Mouse (Mus musculus) liver, postnatal 0 days (tissue): ENCODE measurements around the gene Btbd9. TPM values are rescaled to one million over a fixed set of nuclear protein-coding genes. Genes with fewer than 3 reads are reported as not detected.

Experiments
- ATAC-seq: fragments of 200-750 bp; cut with Nextera tagmentation; 2 replicates; pipeline ENCODE4 v1.8.0; 2017; ENCODE audit warnings: mild to moderate bottlenecking, moderate library complexity
- DNase-seq: peaks from one replicate; pipeline ENCODE4 v3.0.0-alpha.2; 2016
- H3K27ac ChIP-seq: fragments of 300-500 bp; sonication (generic); 2 replicates; pipeline ENCODE4 v1.5.1; 2014; ENCODE audit warnings: antibody characterized with exemption, moderate library complexity, mild to moderate bottlenecking, low read depth
- H3K27me3 ChIP-seq: fragments of 300-500 bp; sonication (generic); 2 replicates; pipeline ENCODE4 v1.6.1; 2014; ENCODE audit warnings: low read length, control low read depth, mixed read lengths; ENCODE audit not compliant: insufficient read depth
- H3K36me3 ChIP-seq: fragments of 300-500 bp; sonication (generic); replicated peaks from 2 replicates; pipeline ENCODE4 v1.6.1; 2014; ENCODE audit warnings: mild to moderate bottlenecking, control low read depth, low read length, moderate library complexity, mixed read lengths; ENCODE audit not compliant: insufficient read depth
- H3K4me1 ChIP-seq: fragments of 300-500 bp; sonication (generic); 2 replicates; pipeline ENCODE4 v1.6.1; 2014; ENCODE audit warnings: antibody characterized with exemption, mild to moderate bottlenecking, control low read depth; ENCODE audit not compliant: insufficient read depth
- H3K4me2 ChIP-seq: fragments of 300-500 bp; sonication (generic); 2 replicates; pipeline ENCODE4 v1.6.1; 2014; ENCODE audit warnings: low read depth, mild to moderate bottlenecking, low read length, moderate library complexity, mixed read lengths
- H3K4me3 ChIP-seq: fragments of 300-500 bp; sonication (generic); 2 replicates; pipeline ENCODE4 v1.5.1; 2014; ENCODE audit warnings: low read depth, low read length
- H3K9ac ChIP-seq: fragments of 300-500 bp; sonication (generic); replicated peaks from 2 replicates; pipeline ENCODE4 v1.6.1; 2014; ENCODE audit warnings: mild to moderate bottlenecking, moderate library complexity
- H3K9me3 ChIP-seq: fragments of 300-500 bp; sonication (generic); 2 replicates; pipeline ENCODE4 v1.6.1; 2016; ENCODE audit warnings: mild to moderate bottlenecking, control low read depth, low read length, mixed read lengths
- CTCF ChIP-seq: sonication (generic); IDR thresholded peaks from 2 replicates; pipeline ENCODE4 v1.5.1; 2016; ENCODE audit warnings: antibody characterized with exemption, low read depth
- EP300 ChIP-seq: IDR thresholded peaks from 2 replicates; pipeline ENCODE4 v1.6.1; 2016; ENCODE audit warnings: antibody characterized with exemption, low read depth, mild to moderate bottlenecking
- WGBS: fragments of 180-500 bp; shearing (Covaris S2); extraction: QIAGEN DNeasy Blood & Tissue Kit; methylation state at CpG from one replicate; pipeline ENCODE4 v1.1.7; 2014; ENCODE audit not compliant: insufficient replicate concordance; 5-methylcytosine and 5-hydroxymethylcytosine counted together
- polyA plus RNA-seq: library from polyadenylated mRNA; unstranded; fragments of >200 nt; fragmentation: Nextera tagmentation; extraction: Ambion mirVana; gene quantifications from 2 replicates; pipeline ENCODE4 v1.2.1, GENCODE M21; 2015

Btbd9 gene
- polyA plus RNA-seq, 1 experiment from 2014 or later, result 16.5 TPM

- no peak overlapping the region for H3K4me2 ChIP-seq
- TF ChIP-seq EP300 (no peak), CTCF (no peak)
Measured at GRCm38 (mm10) chr17:30228439-30229215, 347.7 kb downstream of the Btbd9 start.

GRCm38 (mm10) chr17:30225030-30225740 is 351.1 kb downstream of the Btbd9 start:
- TF ChIP-seq EP300, result no peak
- no peak for TF ChIP-seq CTCF
- no peak overlapping the region for H3K27ac ChIP-seq
- H3K4me2 ChIP-seq, result no peak overlapping the region
- no peak overlapping the region for H3K4me3 ChIP-seq
- H3K9ac ChIP-seq, result no peak overlapping the region
- WGBS, result 76% methylated on average over 5 of the region's 5 CpGs
- no peaks in the 10 kb centered on the region for H3K36me3 ChIP-seq
- DNase-seq (no peak), ATAC-seq (no peak)
- no peaks in the 10 kb centered on the region for H3K27me3 ChIP-seq
- H3K9me3 ChIP-seq, result no peaks in the 10 kb centered on the region
- H3K4me1 ChIP-seq, result no peaks in the 10 kb centered on the region

More at GRCm38 (mm10) chr17:30228439-30229215, 347.7 kb downstream of the Btbd9 start:
- Histone ChIP-seq H3K36me3 (no peaks in the 10 kb centered on the region), H3K4me3 (no peak overlapping the region), H3K27ac (no peak overlapping the region), H3K9me3 (no peaks in the 10 kb centered on the region), H3K9ac (no peak overlapping the region), H3K4me1 (no peaks in the 10 kb centered on the region), H3K27me3 (no peaks in the 10 kb centered on the region)
- DNase-seq (no peak), ATAC-seq (no peak)
- WGBS, result 78% methylated on average over 10 of the region's 10 CpGs

- H3K4me1 ChIP-seq, result no peaks in the 10 kb centered on the region
- no peak overlapping the region for H3K4me2 ChIP-seq
- WGBS, result 88% methylated on average over 12 of the region's 12 CpGs
- H3K27ac ChIP-seq, result no peak overlapping the region
- no peaks in the 10 kb centered on the region; the same call in 1 of the 2 replicates for H3K36me3 ChIP-seq
- no peaks in the 10 kb centered on the region for H3K27me3 ChIP-seq
- DNase-seq (no peak), ATAC-seq (no peak)
- H3K9me3 ChIP-seq, result no peaks in the 10 kb centered on the region
- H3K4me3 ChIP-seq, result no peak overlapping the region
- no peak overlapping the region for H3K9ac ChIP-seq
- TF ChIP-seq EP300, result no peak
- no peak for TF ChIP-seq CTCF
Measured at GRCm38 (mm10) chr17:30222837-30223236, 353.5 kb downstream of the Btbd9 start.

GRCm38 (mm10) chr17:30222361-30222760 is 353.9 kb downstream of the Btbd9 start:
- Histone ChIP-seq H3K36me3 (no peaks in the 10 kb centered on the region; the same call in 1 of the 2 replicates), H3K27ac (no peak overlapping the region), H3K4me3 (no peak overlapping the region), H3K4me2 (no peak overlapping the region), H3K4me1 (no peaks in the 10 kb centered on the region), H3K9me3 (no peaks in the 10 kb centered on the region), H3K27me3 (no peaks in the 10 kb centered on the region), H3K9ac (no peak overlapping the region)
- TF ChIP-seq EP300 (no peak), CTCF (no peak)
- ATAC-seq (no peak), DNase-seq (no peak)
- WGBS, result 75% methylated on average over 11 of the region's 11 CpGs

GRCm38 (mm10) chr17:30221677-30222076 is 354.6 kb downstream of the Btbd9 start:
- no peak for ATAC-seq
- TF ChIP-seq CTCF, result no peak
- no peak for TF ChIP-seq EP300
- Histone ChIP-seq H3K9ac (no peak overlapping the region), H3K4me2 (no peak overlapping the region), H3K27me3 (no peaks in the 10 kb centered on the region), H3K9me3 (no peaks in the 10 kb centered on the region), H3K4me3 (no peak overlapping the region), H3K4me1 (no peaks in the 10 kb centered on the region), H3K36me3 (no peaks in the 10 kb centered on the region; the same call in 1 of the 2 replicates), H3K27ac (no peak overlapping the region)
- WGBS, result 81% methylated on average over 14 of the region's 14 CpGs
- no peak for DNase-seq

GRCm38 (mm10) chr17:30215741-30216140 is 360.5 kb downstream of the Btbd9 start:
- H3K4me3 ChIP-seq, result no peak overlapping the region
- no peaks in the 10 kb centered on the region for H3K4me1 ChIP-seq
- no peak overlapping the region for H3K27ac ChIP-seq
- ATAC-seq (no peak), DNase-seq (no peak)
- H3K4me2 ChIP-seq, result no peak overlapping the region
- TF ChIP-seq CTCF, result no peak
- no peak for TF ChIP-seq EP300
- H3K36me3 ChIP-seq, result peaks cover 6% of the 10 kb centered on the region
- H3K27me3 ChIP-seq, result no peaks in the 10 kb centered on the region
- H3K9ac ChIP-seq, result no peak overlapping the region
- H3K9me3 ChIP-seq, result no peaks in the 10 kb centered on the region
- WGBS, result 50% methylated on average over 4 of the region's 4 CpGs
